Mouse (Mus musculus) liver, postnatal 0 days (tissue): ENCODE measurements around the gene Nisch. TPM values are rescaled to one million over a fixed set of nuclear protein-coding genes. Genes with fewer than 3 reads are reported as not detected.

ENCODE experiments used
- ATAC-seq: fragments of 200-750 bp; cut with Nextera tagmentation; 2 replicates; pipeline ENCODE4 v1.8.0; 2017; ENCODE audit warnings: mild to moderate bottlenecking, moderate library complexity
- DNase-seq: peaks from one replicate; pipeline ENCODE4 v3.0.0-alpha.2; 2016
- H3K27ac ChIP-seq: fragments of 300-500 bp; sonication (generic); 2 replicates; pipeline ENCODE4 v1.5.1; 2014; ENCODE audit warnings: antibody characterized with exemption, moderate library complexity, mild to moderate bottlenecking, low read depth
- H3K27me3 ChIP-seq: fragments of 300-500 bp; sonication (generic); 2 replicates; pipeline ENCODE4 v1.6.1; 2014; ENCODE audit warnings: low read length, control low read depth, mixed read lengths; ENCODE audit not compliant: insufficient read depth
- H3K36me3 ChIP-seq: fragments of 300-500 bp; sonication (generic); replicated peaks from 2 replicates; pipeline ENCODE4 v1.6.1; 2014; ENCODE audit warnings: mild to moderate bottlenecking, control low read depth, low read length, moderate library complexity, mixed read lengths; ENCODE audit not compliant: insufficient read depth
- H3K4me1 ChIP-seq: fragments of 300-500 bp; sonication (generic); 2 replicates; pipeline ENCODE4 v1.6.1; 2014; ENCODE audit warnings: antibody characterized with exemption, mild to moderate bottlenecking, control low read depth; ENCODE audit not compliant: insufficient read depth
- H3K4me2 ChIP-seq: fragments of 300-500 bp; sonication (generic); 2 replicates; pipeline ENCODE4 v1.6.1; 2014; ENCODE audit warnings: low read depth, mild to moderate bottlenecking, low read length, moderate library complexity, mixed read lengths
- H3K4me3 ChIP-seq: fragments of 300-500 bp; sonication (generic); 2 replicates; pipeline ENCODE4 v1.5.1; 2014; ENCODE audit warnings: low read depth, low read length
- H3K9ac ChIP-seq: fragments of 300-500 bp; sonication (generic); replicated peaks from 2 replicates; pipeline ENCODE4 v1.6.1; 2014; ENCODE audit warnings: mild to moderate bottlenecking, moderate library complexity
- H3K9me3 ChIP-seq: fragments of 300-500 bp; sonication (generic); 2 replicates; pipeline ENCODE4 v1.6.1; 2016; ENCODE audit warnings: mild to moderate bottlenecking, control low read depth, low read length, mixed read lengths
- CTCF ChIP-seq: sonication (generic); IDR thresholded peaks from 2 replicates; pipeline ENCODE4 v1.5.1; 2016; ENCODE audit warnings: antibody characterized with exemption, low read depth
- EP300 ChIP-seq: IDR thresholded peaks from 2 replicates; pipeline ENCODE4 v1.6.1; 2016; ENCODE audit warnings: antibody characterized with exemption, low read depth, mild to moderate bottlenecking
- WGBS: fragments of 180-500 bp; shearing (Covaris S2); extraction: QIAGEN DNeasy Blood & Tissue Kit; methylation state at CpG from one replicate; pipeline ENCODE4 v1.1.7; 2014; ENCODE audit not compliant: insufficient replicate concordance; 5-methylcytosine and 5-hydroxymethylcytosine counted together
- polyA plus RNA-seq: library from polyadenylated mRNA; unstranded; fragments of >200 nt; fragmentation: Nextera tagmentation; extraction: Ambion mirVana; gene quantifications from 2 replicates; pipeline ENCODE4 v1.2.1, GENCODE M21; 2015

The Nisch gene
- polyA plus RNA-seq, 1 experiment from 2014 or later: 65.0 TPM

DNA sequence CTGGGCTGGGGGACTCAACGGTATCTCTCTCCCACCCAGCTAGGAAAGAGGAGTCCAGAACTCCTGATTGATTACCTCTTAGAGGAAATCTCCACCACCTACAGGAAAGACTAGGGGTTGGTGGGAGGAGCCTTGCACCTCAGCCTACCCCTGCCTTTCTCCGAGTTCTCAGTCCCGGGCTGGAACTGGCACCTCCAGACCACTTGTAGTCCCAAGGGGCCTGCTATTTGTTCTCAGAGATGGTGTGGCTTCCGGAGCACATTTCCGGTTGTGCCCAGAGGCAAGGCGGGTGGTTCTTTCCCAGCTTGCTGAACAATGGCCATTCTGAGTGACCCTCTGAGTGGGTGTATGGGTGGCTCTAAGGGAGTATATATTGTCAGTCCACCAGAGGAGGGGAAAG is 11.5 kb upstream of the Nisch start:
- no peaks in the 10 kb centered on the region for H3K27me3 ChIP-seq
- DNase-seq (no peak), ATAC-seq (0 out of 2 replicates have a peak, but pooled peaks have one; percentile 20)
- no peaks in the 10 kb centered on the region for H3K9me3 ChIP-seq
- no peak overlapping the region for H3K4me3 ChIP-seq
- no peaks in the 10 kb centered on the region for H3K36me3 ChIP-seq
- TF ChIP-seq EP300 (no peak), CTCF (no peak)
- no peak overlapping the region for H3K9ac ChIP-seq
- no peak overlapping the region for H3K4me2 ChIP-seq
- peaks cover 25% of the 10 kb centered on the region for H3K4me1 ChIP-seq
- H3K27ac ChIP-seq: no peak overlapping the region
- 21% methylated on average over 6 of the region's 6 CpGs for WGBS

- Histone ChIP-seq H3K27me3 (no peaks in the 10 kb centered on the region), H3K9ac (no peak overlapping the region), H3K4me1 (peaks cover 17% of the 10 kb centered on the region), H3K36me3 (no peaks in the 10 kb centered on the region), H3K4me2 (no peak overlapping the region), H3K4me3 (no peak overlapping the region), H3K9me3 (no peaks in the 10 kb centered on the region), H3K27ac (no peak overlapping the region)
- WGBS: 51% methylated on average over 4 of the region's 4 CpGs
- TF ChIP-seq EP300: no peak
- no peak for TF ChIP-seq CTCF
- DNase-seq (no peak), ATAC-seq (peak; percentile 23; the same call in 1 of the 2 replicates)
Measured at GRCm38 (mm10) chr14:31226978-31227377, 10.2 kb upstream of the Nisch start.

- Histone ChIP-seq H3K4me2 (peak within 1 kb of the TSS; percentile 42), H3K9ac (no peak within 1 kb of the TSS; the same call in 1 of the 2 replicates), H3K4me3 (no peak within 1 kb of the TSS), H3K27ac (no peak within 1 kb of the TSS), H3K9me3 (no peaks in the 10 kb centered on the region), H3K4me1 (peaks cover 27% of the 10 kb centered on the region), H3K36me3 (no peaks in the 10 kb centered on the region), H3K27me3 (no peaks in the 10 kb centered on the region)
- 11% methylated on average over 11 of the region's 11 CpGs for WGBS
- TF ChIP-seq CTCF (peak; percentile 83), EP300 (no peak)
- ATAC-seq (peak; percentile 70), DNase-seq (peak; percentile 74)
Measured at GRCm38 (mm10) chr14:31217666-31218065, 920 bp upstream of the Nisch start, which contains the start of gene Sema3g. TSS of gene Sema3g (plus strand) at chr14:31217860.

GRCm38 (mm10) chr14:31215157-31216002 is 1.4 kb downstream of the Nisch start:
- Histone ChIP-seq H3K4me3 (no peak overlapping the region), H3K4me2 (peak overlapping the region; percentile 32), H3K27me3 (no peaks in the 10 kb centered on the region), H3K9me3 (no peaks in the 10 kb centered on the region), H3K4me1 (peaks cover 31% of the 10 kb centered on the region), H3K9ac (0 out of 2 replicates have a peak overlapping the region, but pooled peaks have one; percentile 34), H3K36me3 (no peaks in the 10 kb centered on the region), H3K27ac (peak overlapping the region; percentile 66; the same call in 1 of the 2 replicates)
- DNase-seq: peak; percentile 74
- peak; percentile 55; the same call in 1 of the 2 replicates for ATAC-seq
- WGBS: 29% methylated on average over 15 of the region's 15 CpGs
- no peak for TF ChIP-seq EP300
- peak; percentile 95 for TF ChIP-seq CTCF

DNA sequence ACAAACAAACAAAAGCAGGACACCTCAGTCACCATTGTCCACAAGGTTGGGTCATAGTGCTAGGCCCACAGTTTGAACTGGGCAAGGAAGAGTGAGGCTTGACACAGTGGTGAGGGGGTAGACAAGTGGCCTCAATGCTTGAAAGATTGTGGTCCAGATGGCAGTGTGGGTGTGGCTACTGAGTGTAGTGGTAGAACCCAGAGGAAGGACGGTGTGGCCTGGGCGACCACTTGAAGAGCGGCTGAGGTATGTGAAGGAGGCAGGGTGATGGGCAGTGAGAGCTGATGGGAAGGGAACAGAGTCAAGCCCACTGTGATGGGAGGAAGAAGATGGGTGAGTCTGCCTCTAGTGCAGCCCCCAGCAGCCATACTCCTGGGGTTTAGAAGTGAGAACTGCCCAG is 2.1 kb downstream of the Nisch start:
- 51% methylated on average over 3 of the region's 3 CpGs for WGBS
- Histone ChIP-seq H3K9ac (no peak overlapping the region), H3K4me3 (no peak overlapping the region), H3K27me3 (no peaks in the 10 kb centered on the region), H3K4me1 (peaks cover 31% of the 10 kb centered on the region), H3K9me3 (no peaks in the 10 kb centered on the region), H3K36me3 (no peaks in the 10 kb centered on the region), H3K27ac (peak overlapping the region; percentile 66), H3K4me2 (0 out of 2 replicates have a peak overlapping the region, but pooled peaks have one; percentile 29)
- DNase-seq: no peak
- TF ChIP-seq CTCF: no peak
- TF ChIP-seq EP300: no peak
- ATAC-seq: no peak

DNA sequence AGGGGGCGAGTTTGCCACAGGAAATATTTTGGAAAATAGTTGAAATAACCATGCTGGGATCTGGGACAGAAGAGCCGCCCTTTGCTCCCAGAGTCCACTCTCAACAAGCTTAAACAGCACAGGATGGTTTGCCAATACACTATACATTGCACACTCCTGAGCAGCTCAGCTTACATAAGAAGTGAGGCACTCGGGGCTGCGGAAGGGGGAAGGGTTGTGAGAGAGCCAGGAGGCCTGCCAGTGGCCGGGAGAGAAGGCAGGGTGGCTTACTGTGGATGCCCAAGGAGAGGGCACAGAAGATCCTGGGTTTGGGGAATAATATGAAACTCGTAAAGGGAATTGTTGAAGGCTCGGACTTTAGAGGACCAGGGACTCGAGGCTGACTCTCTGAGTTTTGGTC is 2.9 kb downstream of the Nisch start:
- WGBS: 51% methylated on average over 8 of the region's 8 CpGs
- Histone ChIP-seq H3K27ac (peak overlapping the region; percentile 66), H3K27me3 (no peaks in the 10 kb centered on the region), H3K36me3 (no peaks in the 10 kb centered on the region), H3K4me2 (peak overlapping the region; percentile 32; the same call in 1 of the 2 replicates), H3K4me1 (peaks cover 34% of the 10 kb centered on the region), H3K9me3 (no peaks in the 10 kb centered on the region), H3K9ac (no peak overlapping the region), H3K4me3 (no peak overlapping the region)
- TF ChIP-seq EP300 (0 out of 2 replicates have a peak, but pooled peaks have one; percentile 9), CTCF (no peak)
- DNase-seq (peak; percentile 61), ATAC-seq (peak; percentile 70)
